Mouse (Mus musculus) liver, adult 2 months (tissue): Measurements from ENCODE around the gene Gm20604. TPM values are rescaled to one million over a fixed set of nuclear protein-coding genes. Genes with fewer than 3 reads are reported as not detected.

Source experiments
- DNase-seq: peaks from one replicate; pipeline ENCODE4 v3.0.0-alpha.2; 2011; ENCODE audit warnings: low read depth, low spot score; ENCODE audit errors: extremely low read depth
- H3K27ac ChIP-seq: fragments of 200-500 bp; replicated peaks from 2 replicates; pipeline ENCODE4 v1.5.1; 2012; ENCODE audit warnings: low read depth, mild to moderate bottlenecking, control low read depth, inconsistent platforms, low read length; ENCODE audit not compliant: insufficient read depth
- H3K27me3 ChIP-seq: fragments of 200-500 bp; 2 replicates; pipeline ENCODE4 v1.6.1; 2012; ENCODE audit warnings: mild to moderate bottlenecking, moderate library complexity, low read length, inconsistent platforms; ENCODE audit not compliant: control insufficient read depth, insufficient read depth
- H3K36me3 ChIP-seq: fragments of 200-500 bp; 2 replicates; pipeline ENCODE4 v1.6.1; 2012; ENCODE audit warnings: low read length, inconsistent platforms; ENCODE audit not compliant: control insufficient read depth, insufficient read depth
- H3K4me1 ChIP-seq: fragments of 200-500 bp; 2 replicates; pipeline ENCODE4 v1.6.1; 2011; ENCODE audit warnings: low read length; ENCODE audit not compliant: control insufficient read depth, insufficient read depth
- H3K4me3 ChIP-seq: fragments of 200-500 bp; 2 replicates; pipeline ENCODE4 v1.5.1; 2011; ENCODE audit warnings: low read depth, mild to moderate bottlenecking, control low read depth, low read length, moderate library complexity; ENCODE audit not compliant: insufficient read depth
- H3K79me2 ChIP-seq: fragments of 200-500 bp; 2 replicates; pipeline ENCODE4 v1.6.1; 2012; ENCODE audit warnings: inconsistent platforms, mild to moderate bottlenecking, low read length, moderate library complexity; ENCODE audit not compliant: control insufficient read depth, insufficient read depth
- H3K9ac ChIP-seq: fragments of 200-500 bp; 2 replicates; pipeline ENCODE4 v1.6.1; 2012; ENCODE audit warnings: low read depth, mild to moderate bottlenecking, control low read depth, inconsistent platforms, low read length
- CTCF ChIP-seq: fragments of 200-500 bp; IDR thresholded peaks from 2 replicates; pipeline ENCODE4 v1.5.1; 2011; ENCODE audit warnings: low read depth, low read length, control low read depth
- POLR2A ChIP-seq: fragments of 200-500 bp; IDR thresholded peaks from 2 replicates; pipeline ENCODE4 v1.6.1; 2011; ENCODE audit warnings: low read length, control low read depth; ENCODE audit not compliant: insufficient read depth; ENCODE audit errors: extremely low read depth
- WGBS: fragments of 180-500 bp; shearing (Covaris S2); methylation state at CpG from one replicate; pipeline ENCODE4 v1.1.7; 2018; 5-methylcytosine and 5-hydroxymethylcytosine counted together
- polyA plus RNA-seq: library from polyadenylated mRNA; depleted of rRNA; stranded (reverse); fragments of >200 nt; gene quantifications from 2 replicates; pipeline ENCODE4 v1.2.3, GENCODE M21; 2012
- total RNA-seq: library from RNA; depleted of rRNA; stranded (reverse); fragments of >200 nt; gene quantifications from 2 replicates; pipeline ENCODE4 v1.2.3, GENCODE M21; 2014

The Gm20604 gene
- total and polyA plus RNA-seq, 2 experiments = 0.94 to 1.8 TPM

DNA sequence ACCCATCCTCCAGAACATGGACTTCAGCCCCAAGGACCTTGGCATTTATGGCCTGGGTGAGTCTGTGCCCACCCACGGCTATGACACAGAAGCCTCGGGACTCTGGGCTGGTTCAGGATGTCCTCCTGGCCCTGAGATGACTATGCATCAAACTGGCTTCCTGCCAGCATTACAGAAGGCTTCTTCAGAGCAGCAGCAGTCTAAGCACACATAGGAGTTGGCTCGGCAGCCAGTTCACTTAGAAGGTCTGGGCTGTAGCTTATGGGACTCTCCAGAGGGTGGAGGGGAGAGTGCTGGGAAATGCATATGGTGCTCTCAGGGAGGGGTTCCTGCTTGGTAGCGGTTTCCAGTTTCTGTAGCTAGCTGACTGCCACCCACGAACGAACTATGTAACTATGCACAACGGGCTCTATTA is 32.7 kb downstream of the Gm20604 start:
- TF ChIP-seq CTCF = no peak
- no peak for TF ChIP-seq POLR2A
- no peak overlapping the region for H3K4me3 ChIP-seq
- H3K36me3 ChIP-seq = no peaks in the 10 kb centered on the region
- no peak overlapping the region for H3K9ac ChIP-seq
- no peaks in the 10 kb centered on the region for H3K79me2 ChIP-seq
- H3K27me3 ChIP-seq = no peaks in the 10 kb centered on the region
- no peak for DNase-seq
- no peaks in the 10 kb centered on the region for H3K4me1 ChIP-seq
- no peak overlapping the region for H3K27ac ChIP-seq
- 72% methylated on average over 7 of the region's 7 CpGs for WGBS

DNA sequence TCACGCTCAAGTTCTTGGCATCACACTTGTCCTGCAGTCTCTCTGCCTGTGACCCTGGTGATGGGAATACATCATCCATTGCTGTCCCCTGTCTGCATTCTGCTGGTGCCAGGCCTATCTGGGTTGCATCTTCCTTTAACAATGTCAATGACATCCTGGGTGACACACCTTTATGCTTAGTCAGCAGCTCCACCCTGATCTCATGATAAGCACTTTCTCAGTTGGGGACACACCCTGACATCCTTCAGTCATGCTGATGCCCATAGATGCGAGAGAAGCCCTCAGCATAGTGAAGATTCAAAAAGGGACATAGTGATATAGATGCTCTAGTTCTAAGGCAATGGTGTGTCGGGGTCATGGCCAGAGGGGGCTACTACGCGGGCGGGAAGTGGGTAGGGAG is 33.3 kb downstream of the Gm20604 start:
- H3K79me2 ChIP-seq = no peaks in the 10 kb centered on the region
- 90% methylated on average over 6 of the region's 6 CpGs for WGBS
- no peak for DNase-seq
- H3K4me3 ChIP-seq = no peak overlapping the region
- no peaks in the 10 kb centered on the region for H3K36me3 ChIP-seq
- TF ChIP-seq CTCF (no peak), POLR2A (no peak)
- H3K27me3 ChIP-seq = no peaks in the 10 kb centered on the region
- H3K27ac ChIP-seq = no peak overlapping the region
- no peak overlapping the region for H3K9ac ChIP-seq
- no peaks in the 10 kb centered on the region for H3K4me1 ChIP-seq

DNA sequence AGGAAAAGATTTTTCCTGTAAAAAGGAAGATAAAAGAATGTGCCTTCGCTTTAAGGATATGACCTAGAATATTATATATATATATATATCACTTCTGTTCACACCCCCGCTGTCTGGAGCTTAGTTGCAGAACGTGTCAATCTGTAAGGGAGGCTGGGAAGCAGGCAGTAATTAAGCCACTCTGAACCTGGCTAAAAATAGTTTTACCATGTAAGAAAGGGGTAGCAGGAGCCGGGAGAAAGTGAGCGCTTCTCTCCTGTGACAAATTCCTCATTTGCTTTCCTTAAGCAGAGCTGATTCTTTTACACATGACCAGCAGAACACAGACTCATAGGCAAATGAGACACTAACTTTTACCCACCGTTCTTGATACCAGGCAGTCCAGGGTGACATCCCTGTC is 34.6 kb downstream of the Gm20604 start:
- WGBS = 80% methylated on average over 6 of the region's 6 CpGs
- no peaks in the 10 kb centered on the region for H3K4me1 ChIP-seq

DNA sequence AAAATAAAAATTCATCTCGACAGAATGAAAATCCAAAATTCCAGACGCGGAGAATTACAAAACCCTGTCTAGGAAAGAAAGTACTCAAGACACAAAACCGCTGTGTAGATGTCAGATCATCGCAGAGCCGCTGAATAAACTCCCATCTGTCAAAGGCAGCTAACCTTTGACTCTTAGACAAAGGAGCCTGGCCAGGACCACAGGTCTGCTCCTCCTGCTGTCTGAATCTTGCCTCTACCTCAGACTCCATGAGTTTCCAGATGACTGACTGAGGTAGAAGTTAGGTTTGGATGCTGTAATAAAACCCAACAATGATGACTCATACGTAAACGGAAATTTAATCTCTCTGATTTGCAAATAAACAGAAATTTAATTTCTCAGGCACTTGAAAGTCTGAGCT is 35.5 kb downstream of the Gm20604 start:
- WGBS = 79% methylated on average over 8 of the region's 8 CpGs
- Histone ChIP-seq H3K36me3 (no peaks in the 10 kb centered on the region), H3K79me2 (no peaks in the 10 kb centered on the region), H3K9ac (no peak overlapping the region), H3K27me3 (no peaks in the 10 kb centered on the region), H3K4me1 (no peaks in the 10 kb centered on the region), H3K4me3 (no peak overlapping the region), H3K27ac (no peak overlapping the region)
- TF ChIP-seq CTCF = no peak
- TF ChIP-seq POLR2A = no peak
- DNase-seq = no peak

More for the DNA sequence above, 34.6 kb downstream of the Gm20604 start:
- no peak for TF ChIP-seq POLR2A
- no peak for TF ChIP-seq CTCF
- Histone ChIP-seq H3K79me2 (no peaks in the 10 kb centered on the region), H3K27me3 (no peaks in the 10 kb centered on the region), H3K36me3 (no peaks in the 10 kb centered on the region), H3K4me3 (no peak overlapping the region), H3K9ac (no peak overlapping the region), H3K27ac (no peak overlapping the region)
- no peak for DNase-seq

DNA sequence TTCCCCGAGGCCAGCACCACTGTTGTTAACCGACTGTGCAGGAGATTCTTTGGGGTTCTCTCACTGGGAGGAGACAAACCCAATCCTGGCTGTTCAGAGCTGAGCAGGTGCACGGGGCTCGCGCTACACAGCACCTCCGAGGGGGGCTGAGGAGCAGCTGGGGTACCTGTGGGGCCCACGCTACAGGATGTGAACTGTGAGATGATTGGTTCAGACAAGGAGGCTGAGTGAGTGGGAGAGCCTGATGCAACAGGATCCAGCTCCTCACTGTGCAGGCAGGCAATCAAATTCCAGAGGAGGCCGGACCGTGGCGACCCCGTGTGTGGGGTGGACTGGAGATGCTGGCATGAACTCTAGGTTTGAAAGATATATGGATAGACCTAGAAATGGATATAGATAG is 36.0 kb downstream of the Gm20604 start:
- Histone ChIP-seq H3K27me3 (no peaks in the 10 kb centered on the region), H3K4me1 (no peaks in the 10 kb centered on the region), H3K27ac (no peak overlapping the region), H3K36me3 (no peaks in the 10 kb centered on the region), H3K79me2 (no peaks in the 10 kb centered on the region), H3K4me3 (no peak overlapping the region), H3K9ac (no peak overlapping the region)
- WGBS = 80% methylated on average over 11 of the region's 11 CpGs
- DNase-seq = no peak
- TF ChIP-seq CTCF (no peak), POLR2A (no peak)

DNA sequence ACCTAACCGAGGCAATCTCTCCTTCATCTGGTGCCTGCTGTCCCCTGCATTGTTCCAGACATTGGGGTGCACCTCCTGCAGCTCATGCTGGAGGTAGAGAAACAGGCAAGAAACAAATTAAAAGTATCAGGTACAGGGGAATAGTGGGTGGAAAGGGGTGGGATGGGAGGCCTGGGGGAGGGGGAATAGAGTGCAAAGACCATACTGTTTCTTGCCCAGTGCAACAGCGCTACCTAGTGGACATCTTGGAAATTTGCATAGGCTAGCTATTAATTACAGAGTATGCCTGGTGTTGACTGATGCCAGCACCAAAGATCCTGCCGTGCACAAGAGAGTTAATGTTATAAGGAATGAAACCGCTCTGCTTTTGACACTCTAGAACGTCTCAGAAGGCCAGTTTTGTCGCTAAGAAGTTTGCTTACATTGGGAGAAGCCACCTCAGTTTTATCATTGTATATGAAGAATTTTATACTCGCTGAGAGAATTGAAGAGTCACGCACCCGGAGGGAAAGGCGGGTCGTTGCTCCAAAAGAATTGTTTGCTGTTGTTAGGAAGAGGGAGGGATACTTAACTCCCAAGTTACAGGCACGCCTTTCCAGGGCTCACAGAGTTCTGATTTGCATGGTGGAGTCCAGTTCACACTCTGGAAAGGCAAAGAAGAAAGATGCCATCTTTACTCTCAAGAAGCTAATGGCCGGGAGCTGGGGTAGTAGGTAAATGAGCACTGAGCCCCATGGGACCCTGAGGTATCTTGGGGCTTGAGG is 38.7 kb downstream of the Gm20604 start:
- no peaks in the 10 kb centered on the region for H3K79me2 ChIP-seq
- H3K27ac ChIP-seq = no peak overlapping the region
- no peaks in the 10 kb centered on the region for H3K27me3 ChIP-seq
- TF ChIP-seq POLR2A (no peak), CTCF (peak; percentile 69)
- H3K4me1 ChIP-seq = no peaks in the 10 kb centered on the region
- DNase-seq = no peak
- H3K36me3 ChIP-seq = no peaks in the 10 kb centered on the region
- H3K4me3 ChIP-seq = no peak overlapping the region
- WGBS = 33% methylated on average over 13 of the region's 13 CpGs
- H3K9ac ChIP-seq = no peak overlapping the region
